Mouse (Mus musculus) bone marrow macrophage, adult 2 months (primary cell): Measurements from ENCODE around the gene Nhs.

Experiments
- CTCF ChIP-seq: IDR thresholded peaks from 2 replicates; pipeline ENCODE4 v1.5.1; 2012; ENCODE audit warnings: low read depth, mild to moderate bottlenecking, low read length, moderate library complexity
- POLR2A ChIP-seq: IDR thresholded peaks from 2 replicates; pipeline ENCODE4 v1.6.1; 2012; ENCODE audit warnings: mild to moderate bottlenecking, low read depth, low read length, borderline replicate concordance

DNA sequence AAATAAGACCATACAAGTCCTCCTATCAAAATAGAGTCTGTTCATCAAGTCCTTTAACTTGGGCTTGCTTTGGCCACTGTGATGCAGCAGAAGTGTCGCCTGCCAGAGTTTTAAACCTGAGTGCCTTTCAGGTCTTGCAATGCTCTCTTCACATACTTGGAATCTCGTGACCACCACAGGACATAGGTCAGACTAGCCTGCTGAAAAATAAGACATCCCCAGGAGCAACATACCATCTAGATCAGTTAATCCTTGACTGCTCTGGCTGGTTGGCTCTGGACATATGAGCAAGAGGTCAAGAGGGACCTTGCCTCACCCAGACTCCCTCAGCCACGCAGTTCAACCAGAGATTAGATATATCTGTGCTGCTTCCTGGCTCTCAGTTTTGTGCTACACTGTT lies 137.8 kb downstream of the Nhs start:
- no peak for TF ChIP-seq POLR2A
- TF ChIP-seq CTCF = no peak
